Mouse (Mus musculus) urinary bladder, postnatal 10 days (tissue): ENCODE data around the gene D5Ertd579e.

Experiments used
- DNase-seq: peaks from one replicate; pipeline ENCODE4 v3.0.0; 2022; ENCODE audit warnings: low spot score

Gene D5Ertd579e

DNA sequence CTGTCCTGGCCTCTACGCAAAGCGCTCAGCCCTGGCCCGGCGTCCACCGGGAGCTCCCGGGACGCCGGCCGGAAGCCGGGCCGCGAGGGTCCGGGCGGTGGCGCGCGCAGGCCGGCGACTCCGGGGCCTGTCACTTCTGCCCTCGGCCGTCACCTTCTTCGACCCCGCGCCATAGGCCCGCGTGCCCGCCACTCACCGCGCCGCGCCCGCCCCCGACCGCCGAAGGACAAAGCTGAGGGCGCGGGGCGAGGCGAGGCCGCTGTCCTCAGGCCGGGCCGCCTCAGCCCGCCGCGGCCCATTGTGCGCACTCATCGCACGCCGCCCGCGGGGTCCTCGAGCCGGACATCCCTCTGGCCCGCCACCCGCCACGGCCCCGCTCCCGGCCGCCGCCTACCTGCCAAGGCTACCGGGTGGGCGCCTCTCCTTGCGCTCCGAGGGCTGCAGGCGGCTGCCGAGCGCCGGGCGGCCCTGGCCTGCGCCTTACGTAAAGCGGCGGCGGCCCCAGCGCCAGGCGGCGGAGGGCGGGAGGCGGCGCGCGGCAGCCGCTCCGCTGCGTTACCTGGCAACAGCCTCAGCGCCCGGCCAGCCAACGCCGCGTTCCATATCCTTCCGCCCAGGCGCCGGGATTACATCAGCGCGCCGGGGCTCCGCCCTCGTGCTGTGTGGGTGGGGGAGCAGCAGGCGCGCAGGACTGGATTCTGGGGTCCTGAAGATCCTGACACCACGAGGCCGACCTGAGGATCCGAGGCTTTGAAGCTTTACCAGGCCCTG, at the start of gene D5Ertd579e:
Gene D5Ertd579e, minus strand, starts transcription at position 564 of the 771 bp plus-strand sequence.
- DNase-seq: peak; percentile 77

DNA sequence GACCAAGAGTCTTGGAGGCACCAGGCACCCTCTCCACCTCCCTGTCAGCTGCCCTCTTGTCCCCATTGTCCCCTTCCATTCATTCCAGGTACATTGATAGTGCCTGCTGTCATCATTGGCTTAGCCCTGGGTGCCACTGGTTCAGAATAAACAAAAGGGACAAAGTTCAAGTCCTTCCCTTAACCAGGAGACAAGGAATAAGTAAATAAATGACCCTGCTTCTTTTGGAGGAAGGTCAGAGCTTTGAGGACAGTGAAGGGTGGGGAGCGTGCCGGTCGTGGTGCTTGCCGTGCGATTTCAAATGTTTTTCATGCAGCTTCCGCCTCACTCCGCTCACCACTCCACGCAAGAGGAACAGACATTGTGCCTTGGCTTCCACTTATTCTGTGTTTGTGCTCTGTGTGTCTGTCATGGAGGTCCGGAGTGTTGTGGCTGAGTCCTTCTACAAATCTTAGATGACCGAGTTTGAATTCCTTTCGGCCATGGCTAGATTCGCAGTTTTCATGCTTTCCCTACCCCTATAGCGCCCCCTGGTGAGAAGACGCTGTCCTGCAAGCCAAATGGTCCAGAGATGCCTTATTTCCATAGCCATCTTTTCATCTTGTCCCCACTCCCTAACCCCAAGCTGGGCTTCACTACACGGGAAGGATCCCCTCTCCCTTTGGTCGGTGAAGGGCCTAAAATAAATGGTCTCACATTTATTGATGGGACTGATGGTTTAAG, 46.5 kb upstream of the D5Ertd579e start:
- peak; percentile 45 for DNase-seq

DNA sequence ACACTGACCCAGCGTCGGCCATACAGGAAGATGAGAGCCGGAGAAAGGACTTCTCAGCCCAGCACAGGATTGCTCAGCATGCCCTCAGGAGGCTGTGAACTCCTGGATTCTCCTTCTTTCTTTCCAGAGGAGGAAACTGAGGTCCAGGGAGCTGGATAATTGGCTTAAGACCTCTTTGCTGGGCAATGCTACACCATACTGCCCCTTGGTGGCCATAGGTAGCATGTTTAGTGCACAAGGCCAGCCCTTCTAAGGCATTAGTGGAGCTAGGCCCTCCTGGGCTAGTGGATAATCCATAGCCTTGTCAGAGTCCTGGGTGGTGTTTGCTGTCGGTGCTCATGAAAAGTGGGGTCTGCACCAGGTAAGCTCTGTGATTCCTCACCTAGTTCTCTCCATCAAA, 44.0 kb upstream of the D5Ertd579e start:
- DNase-seq: no peak

DNA sequence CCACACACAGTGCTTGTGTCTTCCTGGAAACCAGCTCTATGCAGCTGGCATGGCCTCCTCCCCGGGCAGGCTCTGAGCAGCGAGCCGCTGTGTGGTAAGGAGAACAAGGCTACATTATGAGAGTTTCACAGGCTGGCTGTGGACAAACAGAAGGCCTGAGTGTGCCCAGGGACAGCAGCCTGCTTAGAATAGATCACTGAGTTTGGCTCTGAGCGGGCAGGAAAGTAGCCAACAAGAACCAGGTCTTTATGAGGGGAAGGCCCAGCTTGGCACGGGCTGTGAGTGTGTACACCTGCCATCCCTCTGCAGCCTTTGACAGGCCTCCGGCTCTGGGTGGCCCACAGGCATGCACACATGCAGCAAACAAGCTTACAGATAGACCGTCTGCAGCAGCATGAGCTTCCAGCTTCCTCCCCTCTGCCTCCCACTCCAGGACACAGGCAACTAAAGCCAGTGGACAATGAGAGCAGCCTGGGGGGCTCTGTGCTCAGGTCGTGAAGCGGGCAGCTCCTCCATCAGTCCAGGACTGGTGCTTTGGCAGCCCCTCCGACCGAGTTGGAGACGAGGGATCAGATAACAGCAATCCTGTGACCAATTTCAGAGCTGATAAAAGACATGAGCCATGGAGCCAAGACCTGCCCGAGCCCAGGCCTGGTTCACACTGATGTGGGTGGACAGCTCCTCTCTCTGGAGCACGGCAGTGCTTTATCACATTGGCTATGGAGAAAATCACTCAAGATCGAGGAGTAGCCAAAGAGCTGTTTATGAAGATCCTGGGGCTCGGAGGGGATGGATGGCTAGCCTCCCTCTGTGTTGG, 43.2 kb upstream of the D5Ertd579e start:
- no peak for DNase-seq

DNA sequence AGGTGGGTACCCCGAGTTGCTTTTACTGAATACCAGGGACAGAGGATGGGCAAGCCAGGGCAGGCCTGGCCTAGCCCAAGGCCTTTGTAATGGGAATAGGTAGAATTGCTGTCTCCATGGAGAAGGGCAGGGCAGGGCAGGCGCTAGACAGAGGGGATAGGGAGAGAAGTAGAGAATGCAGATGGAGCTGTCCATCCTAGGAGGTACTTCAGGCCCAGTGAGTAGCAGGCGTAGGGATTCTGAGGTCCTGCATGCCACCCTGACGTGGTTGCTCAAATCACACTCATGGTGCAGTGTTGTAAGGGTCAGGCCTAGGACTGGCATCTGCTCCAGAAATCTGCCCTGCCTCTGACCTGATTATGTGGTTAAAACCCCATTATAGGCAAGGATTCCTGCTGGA, 41.9 kb upstream of the D5Ertd579e start:
- no peak for DNase-seq

DNA sequence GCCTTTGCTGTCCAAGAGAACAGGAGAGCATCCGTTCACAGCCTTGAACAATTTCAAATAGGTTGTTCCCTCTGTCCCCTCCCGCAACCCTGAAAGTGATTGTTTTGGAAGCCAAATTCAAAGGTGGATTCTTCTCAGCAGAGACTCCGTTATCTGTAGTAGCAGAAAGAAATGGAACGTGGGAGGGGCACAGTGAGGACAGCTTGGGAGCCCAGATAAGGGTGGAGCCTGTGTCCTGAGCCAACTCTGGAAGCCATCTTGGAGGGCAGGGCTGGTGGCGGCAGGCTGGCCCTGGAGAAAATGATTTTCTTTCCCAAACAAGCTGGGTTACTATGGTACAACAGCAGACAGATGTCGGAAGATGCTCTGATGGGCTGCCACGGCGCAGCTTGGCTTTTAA, 40.2 kb upstream of the D5Ertd579e start:
- DNase-seq: no peak

DNA sequence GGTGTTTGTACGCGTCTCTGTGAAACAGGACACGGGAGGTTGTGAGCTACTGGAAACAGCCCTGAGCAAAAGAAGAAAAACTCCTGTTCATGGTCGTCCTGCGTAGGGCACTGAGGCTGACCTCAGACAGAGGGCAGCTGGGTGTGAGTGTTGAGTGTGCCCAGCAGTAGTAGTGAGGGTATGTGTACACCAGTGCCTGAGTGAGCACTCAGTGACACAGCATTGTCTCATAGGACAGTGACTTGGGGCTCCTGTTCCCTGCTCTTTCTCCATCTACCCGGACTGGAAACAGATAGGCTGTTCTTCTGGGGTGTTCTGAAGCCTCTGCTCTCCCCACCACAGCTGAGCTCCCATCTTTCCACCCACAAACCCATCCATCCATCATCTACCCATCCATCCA, 39.3 kb upstream of the D5Ertd579e start:
- DNase-seq: no peak

DNA sequence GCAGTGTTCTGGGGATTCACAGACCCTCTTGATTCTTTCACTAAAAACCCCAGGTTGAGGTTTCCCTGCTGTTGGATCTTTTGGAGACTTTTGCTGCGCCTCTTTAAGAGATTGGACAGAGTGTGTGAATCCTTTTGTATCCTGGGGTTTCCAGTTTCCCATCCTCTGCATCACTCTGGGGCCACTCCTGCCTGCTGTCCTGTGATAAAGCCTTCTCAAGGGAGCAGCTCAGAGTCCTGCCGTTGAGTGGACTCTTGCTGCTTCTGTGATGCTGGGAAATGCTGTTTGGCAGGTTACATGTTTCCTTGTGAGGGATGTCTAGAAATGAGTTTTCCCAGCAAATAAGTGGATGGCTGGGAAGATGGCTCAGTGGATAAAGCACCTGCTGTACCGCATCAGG, 37.6 kb upstream of the D5Ertd579e start:
- DNase-seq: no peak

DNA sequence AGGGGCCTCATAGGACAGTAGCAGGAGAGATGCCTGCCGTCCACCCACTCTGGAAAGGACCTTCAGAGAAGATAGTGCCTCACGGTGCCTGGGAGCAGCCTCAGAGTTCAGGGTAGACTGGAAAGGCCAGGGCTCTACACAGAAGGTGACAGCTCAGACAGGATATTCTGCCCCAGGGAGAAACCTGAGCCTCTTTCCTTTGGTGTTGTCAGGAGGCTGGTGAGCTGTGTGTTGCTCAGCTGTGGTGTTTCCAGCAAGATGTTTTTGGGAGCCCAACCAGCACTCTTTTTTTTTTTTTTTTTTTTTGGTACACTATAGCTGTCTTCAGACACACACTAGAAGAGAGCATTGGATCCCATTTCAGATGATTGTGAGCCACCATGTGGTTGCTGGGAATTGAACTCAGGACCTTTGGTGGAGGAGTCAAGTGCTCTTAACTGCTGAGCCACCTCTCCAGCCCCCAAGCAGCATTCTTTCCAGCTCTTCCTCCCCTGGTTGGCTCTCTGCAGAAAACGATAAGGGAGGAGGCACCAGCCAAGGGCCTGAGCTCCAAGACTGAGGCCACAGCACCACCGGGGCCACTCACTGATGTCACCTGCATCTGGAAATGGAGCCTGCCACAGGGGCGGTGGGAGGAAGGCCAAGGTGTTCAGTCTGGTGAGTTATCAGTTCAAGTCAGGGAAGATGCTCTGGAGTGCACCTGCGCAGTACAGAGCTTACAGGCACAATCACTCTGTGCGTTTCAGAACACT, 36.3 kb upstream of the D5Ertd579e start:
- DNase-seq: no peak

DNA sequence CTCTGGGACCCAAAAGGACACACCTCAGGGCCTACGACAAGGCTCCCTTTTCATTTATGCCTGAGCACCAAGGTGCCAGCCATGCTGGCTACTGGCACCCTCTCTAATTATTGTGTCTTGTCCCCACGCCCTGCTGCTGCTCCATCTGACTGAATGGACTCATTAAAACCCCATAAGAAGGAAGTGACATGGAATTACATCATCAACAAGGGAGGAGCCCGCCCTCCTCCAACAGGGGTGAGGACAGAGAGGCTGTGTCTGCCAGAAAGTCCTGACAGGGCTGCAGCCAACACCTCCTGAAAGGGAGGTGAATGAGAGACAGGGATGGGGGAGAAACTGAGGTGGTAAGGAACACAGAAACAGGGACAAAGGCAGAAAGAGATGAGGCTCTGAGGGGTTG, 34.9 kb upstream of the D5Ertd579e start:
- DNase-seq: no peak

DNA sequence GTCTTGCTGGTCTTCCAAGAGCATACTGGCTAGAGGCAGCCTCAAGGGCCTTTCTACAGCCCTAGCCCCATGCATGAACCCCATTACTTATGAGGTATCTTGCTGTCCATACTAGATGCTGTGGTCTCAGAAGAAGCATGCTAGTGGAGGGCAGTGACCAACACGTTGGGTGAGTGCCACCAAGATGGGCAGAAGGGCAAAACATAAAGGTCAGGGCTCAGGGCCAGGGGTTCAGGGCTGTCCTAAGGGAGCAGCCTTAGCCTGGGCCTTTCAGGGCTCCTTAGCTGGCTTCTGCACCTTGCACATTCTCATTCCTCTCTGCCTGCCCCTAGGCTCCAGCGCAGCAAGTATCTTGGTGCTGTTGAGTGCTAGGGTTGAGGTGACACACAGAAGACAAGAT, 34.1 kb upstream of the D5Ertd579e start:
- no peak for DNase-seq

DNA sequence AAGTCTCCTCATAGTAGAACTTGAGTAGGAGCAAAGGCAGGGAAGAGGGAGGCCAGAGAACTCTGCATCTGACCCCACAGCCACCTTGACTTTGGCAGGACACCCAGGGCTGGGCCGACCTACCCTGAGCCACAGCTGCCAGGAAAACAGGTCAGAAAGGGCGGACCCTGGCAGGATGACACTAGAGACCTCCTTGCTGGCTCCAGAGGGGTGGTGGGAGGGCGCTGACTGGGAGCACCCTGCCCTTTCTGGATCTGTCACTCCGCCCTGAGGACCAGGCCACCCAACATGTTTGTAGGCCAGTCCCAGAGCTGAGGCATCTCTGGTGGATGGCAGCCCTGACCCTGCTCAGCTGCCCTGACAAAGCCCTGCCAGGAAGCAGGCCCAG, 33.3 kb upstream of the D5Ertd579e start:
- no peak for DNase-seq

DNA sequence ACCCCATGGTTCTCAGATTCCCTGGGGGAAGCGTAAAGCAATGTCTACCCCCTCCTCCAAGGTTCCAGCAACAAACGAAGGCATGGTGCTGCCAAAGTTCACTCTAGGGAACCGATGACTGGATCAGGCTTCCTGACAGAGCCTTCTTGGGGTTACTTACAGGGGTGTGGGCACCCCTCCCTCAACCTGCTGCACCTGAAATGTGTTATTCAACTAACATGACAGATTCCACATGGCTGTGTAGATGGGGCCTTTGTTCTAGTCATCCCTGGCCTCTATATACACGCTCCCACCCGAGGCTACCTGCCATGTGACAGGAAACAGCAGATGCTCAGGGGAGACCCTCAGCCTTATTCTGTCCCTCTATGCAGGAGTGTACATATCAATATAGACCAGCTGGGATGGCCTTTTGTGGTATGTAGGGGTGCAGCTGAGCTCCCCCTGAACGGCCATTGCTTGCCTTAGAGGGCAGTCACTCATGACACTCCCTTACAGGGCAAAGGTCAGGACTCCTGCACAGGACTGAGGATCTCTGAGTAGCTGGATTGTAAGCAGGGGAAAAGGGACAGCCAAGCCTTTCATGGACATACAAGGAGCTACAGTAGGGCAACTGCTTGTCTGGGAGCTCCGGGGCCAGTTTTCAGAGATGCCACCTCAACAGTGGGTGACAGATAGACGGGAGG, 32.7 kb upstream of the D5Ertd579e start:
- DNase-seq: no peak

DNA sequence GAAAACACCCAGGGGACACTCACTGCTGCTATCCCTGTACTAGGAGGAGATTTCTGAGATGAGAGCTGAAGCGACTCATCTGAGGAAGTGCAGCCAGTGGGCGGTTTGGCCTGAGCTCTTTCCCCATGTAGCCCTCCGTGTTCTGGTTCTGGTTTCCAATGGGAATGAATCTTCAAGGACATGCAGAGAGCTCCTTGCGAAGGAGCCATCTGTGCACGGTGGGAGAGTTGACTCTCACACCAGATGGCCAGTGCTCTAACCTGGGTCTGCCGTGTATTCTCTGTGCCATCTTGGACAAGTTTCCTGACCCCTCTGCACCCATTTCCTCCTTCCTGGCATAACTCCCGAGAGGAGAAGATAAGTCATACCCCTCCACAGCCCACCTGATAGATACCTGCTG, 32.0 kb upstream of the D5Ertd579e start:
- no peak for DNase-seq

DNA sequence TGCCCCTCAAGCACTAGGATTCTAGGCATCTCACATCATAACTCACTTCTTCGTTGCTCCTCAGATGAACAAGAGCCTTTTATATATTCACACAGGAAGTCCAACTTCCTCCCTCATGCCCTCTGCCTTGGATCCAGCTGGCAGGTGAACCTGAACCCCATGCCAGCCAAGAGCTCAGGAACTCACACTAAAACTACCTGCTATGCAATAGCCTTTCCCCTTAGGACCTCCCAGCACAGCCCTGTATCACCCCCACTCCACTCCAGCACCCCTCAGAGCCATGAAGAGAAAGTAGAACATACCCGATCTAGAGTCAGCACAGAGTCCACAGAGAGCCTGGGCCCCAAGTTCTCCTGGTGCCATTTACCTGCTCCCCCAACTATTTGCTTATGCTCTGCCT, 31.3 kb upstream of the D5Ertd579e start:
- no peak for DNase-seq

DNA sequence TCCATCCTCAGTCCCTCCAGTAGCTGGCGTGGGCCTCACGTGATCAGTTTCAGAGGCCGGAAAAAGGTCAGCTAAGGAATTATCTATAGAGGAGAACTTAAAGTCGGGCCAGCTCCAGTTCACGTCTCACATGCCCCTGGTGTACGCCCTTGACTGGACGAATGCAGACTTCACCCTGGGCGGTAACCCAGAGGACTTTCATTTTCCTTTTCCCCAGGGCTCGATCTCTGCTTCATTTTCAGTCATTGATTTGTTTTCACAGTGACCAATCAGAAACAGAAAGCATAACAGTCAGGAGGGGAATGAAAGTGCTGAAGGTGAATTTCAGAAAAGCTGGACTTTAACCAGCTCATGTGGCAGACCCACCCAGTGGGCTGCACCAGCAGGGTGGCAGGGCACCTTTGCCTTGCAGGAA, 30.6 kb upstream of the D5Ertd579e start:
- no peak for DNase-seq

DNA sequence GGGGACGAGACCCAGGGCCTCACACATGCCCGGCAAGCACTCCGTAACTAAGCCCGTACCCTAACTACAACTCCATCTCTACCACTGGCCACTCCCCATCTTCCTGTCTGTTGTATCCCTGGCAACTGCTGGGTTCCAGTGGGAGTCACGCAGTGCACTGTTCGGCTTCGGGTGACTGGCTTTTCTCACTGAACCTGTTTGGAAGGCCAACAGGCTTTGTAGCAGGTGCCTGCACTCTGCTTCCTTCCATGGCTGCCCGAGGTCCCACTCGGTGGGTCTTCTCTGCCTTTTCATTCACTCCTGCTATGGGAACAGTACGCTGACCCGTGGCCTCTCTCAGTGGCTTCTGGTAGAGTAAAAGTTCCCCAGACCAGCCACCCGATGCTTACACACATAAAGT, 30.0 kb upstream of the D5Ertd579e start:
- no peak for DNase-seq

DNA sequence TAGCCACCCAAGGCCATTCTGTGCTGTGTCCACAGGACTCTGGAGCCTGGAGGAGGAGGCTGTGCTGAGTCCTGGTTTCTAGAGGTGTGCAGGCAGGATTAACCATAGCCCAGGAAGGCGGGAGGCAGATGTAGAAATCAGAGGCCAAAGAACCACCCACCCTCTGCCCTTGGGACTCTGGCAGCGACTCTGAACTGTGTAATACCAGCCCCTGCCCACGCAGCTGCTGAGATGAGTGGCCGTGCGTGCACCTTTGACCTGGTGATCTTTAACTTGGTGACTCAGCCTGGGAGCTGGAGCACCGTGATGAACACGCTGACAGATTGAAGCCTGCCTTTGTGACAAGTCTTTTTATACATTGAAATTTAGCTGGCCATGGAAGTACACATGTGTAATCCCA, 28.4 kb upstream of the D5Ertd579e start:
- DNase-seq: no peak

DNA sequence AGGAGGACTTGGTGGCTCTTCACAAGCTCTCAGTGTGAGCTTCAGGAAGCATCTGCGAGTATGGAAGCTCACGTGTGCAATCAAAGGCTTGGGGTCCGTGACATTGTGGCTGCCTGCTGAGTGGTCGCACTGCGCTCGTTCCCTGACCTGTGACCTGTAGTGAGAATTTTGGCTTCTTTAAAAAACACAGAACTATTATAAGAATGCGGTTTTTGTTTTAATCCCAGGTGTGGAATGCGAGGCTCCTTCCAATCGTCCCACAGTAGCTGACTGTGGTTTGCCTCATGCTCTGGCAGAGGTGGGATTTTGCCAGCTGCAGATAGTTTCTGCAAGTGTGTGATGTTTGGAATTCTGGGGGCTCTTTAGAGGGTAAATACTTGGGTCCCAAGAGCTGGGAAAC, 27.5 kb upstream of the D5Ertd579e start:
- no peak for DNase-seq

DNA sequence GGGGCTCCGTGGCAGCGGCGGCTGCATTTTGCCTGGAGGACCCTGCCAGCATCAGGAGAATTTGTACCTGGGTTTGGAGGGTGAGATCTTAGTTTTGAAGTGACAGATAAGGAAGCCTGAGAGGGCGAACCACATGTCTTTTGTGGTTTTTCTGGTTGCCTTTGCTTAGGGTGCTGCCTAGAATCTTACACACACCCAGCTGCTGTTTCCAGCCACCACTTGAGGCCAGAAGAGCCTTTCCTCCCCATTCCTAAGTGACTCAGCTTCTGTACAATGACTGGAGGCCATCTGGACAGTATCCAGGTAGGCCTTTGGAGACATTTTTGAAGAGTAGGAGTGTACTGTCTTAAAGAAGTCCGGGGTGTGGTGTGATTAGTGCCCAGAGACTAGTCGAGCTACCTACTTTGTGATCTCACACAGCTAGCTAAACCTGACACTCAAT, 26.6 kb upstream of the D5Ertd579e start:
- no peak for DNase-seq

DNA sequence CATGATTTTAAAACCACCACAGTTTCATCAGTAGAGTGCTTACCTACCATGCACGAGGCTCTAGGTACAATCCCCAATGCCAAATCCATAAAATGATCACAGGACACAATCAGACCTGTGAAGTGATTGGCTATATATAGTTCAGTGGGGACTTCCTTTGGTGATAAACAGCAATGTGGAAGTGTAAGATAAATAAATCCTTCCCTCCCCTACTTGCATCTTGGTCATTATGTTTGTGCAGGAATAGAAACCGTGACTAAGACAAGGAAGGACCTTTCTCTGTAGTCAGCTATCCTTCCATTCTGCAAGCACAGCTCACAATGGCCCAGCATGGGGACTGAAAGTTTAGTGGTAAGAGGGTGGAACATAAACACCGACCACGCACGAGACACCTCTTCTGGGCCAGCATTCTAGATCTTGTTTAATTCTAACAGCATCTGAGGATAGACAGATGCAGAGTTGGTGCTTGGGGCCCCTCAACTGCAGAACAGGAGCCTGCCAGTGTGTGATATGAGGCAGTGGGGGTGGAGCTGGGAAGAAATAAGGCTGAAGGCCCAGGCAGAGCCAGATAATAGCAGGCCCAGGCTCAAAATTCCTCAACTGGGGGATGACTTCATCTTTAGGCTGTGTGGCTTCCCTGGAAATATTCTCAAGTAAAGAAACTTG, 25.0 kb upstream of the D5Ertd579e start:
- no peak for DNase-seq
